Mouse (Mus musculus): ENCODE measurements at regions not wholly inside any gene's neighbourhood (a gene's known extent, or its start where the extent isn't known, plus 50 kb on each side); places are given as distances from the start of the nearest gene placed in this dataset.

- no peak overlapping the region for H3K27ac ChIP-seq (replicated peaks)
- H3K27me3 ChIP-seq (ENCODE audit: control insufficient read depth, insufficient read depth, low read length): no peaks in the 10 kb centered on the region
- no peaks in the 10 kb centered on the region for H3K36me3 ChIP-seq (ENCODE audit: control insufficient read depth, insufficient read depth, low read length)
- ATAC-seq (ENCODE audit: low FRiP score, low TSS enrichment): no peak
- no peak overlapping the region for H3K4me2 ChIP-seq (replicated peaks; ENCODE audit: low read depth)
- DNase-seq (ENCODE audit: low spot score): no peak
- H3K9me3 ChIP-seq (ENCODE audit: control insufficient read depth, low read length): no peaks in the 10 kb centered on the region
- WGBS: 83% methylated on average over 6 of the region's 6 CpGs
- H3K9ac ChIP-seq (ENCODE audit: low read length): no peak overlapping the region
- no peak for TF ChIP-seq CTCF (IDR thresholded peaks at IDR 0.05; ENCODE audit: low read depth)
- no peak for TF ChIP-seq EP300 (optimal IDR thresholded peaks at IDR 0.05)
- no peak overlapping the region for H3K4me3 ChIP-seq (ENCODE audit: low read depth, low read length)
- no peaks in the 10 kb centered on the region for H3K4me1 ChIP-seq (replicated peaks; ENCODE audit: control insufficient read depth, insufficient read depth)
Measured at GRCm38 (mm10) chr9:113040885-113041284, 667.2 kb downstream of the Pdcd6ip start.

GRCm38 (mm10) chr9:113033996-113034395 is 674.1 kb downstream of the Pdcd6ip start:
- H3K4me3 ChIP-seq (ENCODE audit: low read depth, low read length): no peak overlapping the region
- DNase-seq (ENCODE audit: low spot score) (no peak), ATAC-seq (ENCODE audit: low FRiP score, low TSS enrichment) (no peak)
- no peaks in the 10 kb centered on the region for H3K9me3 ChIP-seq (ENCODE audit: control insufficient read depth, low read length)
- no peak for TF ChIP-seq CTCF (IDR thresholded peaks at IDR 0.05; ENCODE audit: low read depth)
- TF ChIP-seq EP300 (optimal IDR thresholded peaks at IDR 0.05): no peak
- H3K4me1 ChIP-seq (replicated peaks; ENCODE audit: control insufficient read depth, insufficient read depth): no peaks in the 10 kb centered on the region
- H3K9ac ChIP-seq (ENCODE audit: low read length): no peak overlapping the region
- H3K36me3 ChIP-seq (ENCODE audit: control insufficient read depth, insufficient read depth, low read length): no peaks in the 10 kb centered on the region
- H3K27me3 ChIP-seq (ENCODE audit: control insufficient read depth, insufficient read depth, low read length): no peaks in the 10 kb centered on the region
- no peak overlapping the region for H3K4me2 ChIP-seq (replicated peaks; ENCODE audit: low read depth)
- H3K27ac ChIP-seq (replicated peaks): no peak overlapping the region
- 84% methylated on average over 5 of the region's 5 CpGs for WGBS

- DNase-seq (ENCODE audit: low spot score) (no peak), ATAC-seq (ENCODE audit: low FRiP score, low TSS enrichment) (no peak)
- TF ChIP-seq CTCF (IDR thresholded peaks at IDR 0.05; ENCODE audit: low read depth): no peak
- TF ChIP-seq EP300 (optimal IDR thresholded peaks at IDR 0.05): no peak
- Histone ChIP-seq H3K27ac (replicated peaks) (no peak overlapping the region), H3K9me3 (ENCODE audit: control insufficient read depth, low read length) (no peaks in the 10 kb centered on the region), H3K27me3 (ENCODE audit: control insufficient read depth, insufficient read depth, low read length) (no peaks in the 10 kb centered on the region), H3K9ac (ENCODE audit: low read length) (no peak overlapping the region), H3K4me1 (replicated peaks; ENCODE audit: control insufficient read depth, insufficient read depth) (no peaks in the 10 kb centered on the region), H3K4me3 (ENCODE audit: low read depth, low read length) (no peak overlapping the region), H3K36me3 (ENCODE audit: control insufficient read depth, insufficient read depth, low read length) (no peaks in the 10 kb centered on the region), H3K4me2 (replicated peaks; ENCODE audit: low read depth) (no peak overlapping the region)
- 60% methylated on average over 4 of the region's 4 CpGs for WGBS
Measured at GRCm38 (mm10) chr9:113029091-113029490, 679.0 kb downstream of the Pdcd6ip start.

- Histone ChIP-seq H3K4me3 (ENCODE audit: low read depth, low read length) (no peak overlapping the region), H3K27ac (replicated peaks) (no peak overlapping the region), H3K27me3 (ENCODE audit: control insufficient read depth, insufficient read depth, low read length) (no peaks in the 10 kb centered on the region), H3K9me3 (ENCODE audit: control insufficient read depth, low read length) (no peaks in the 10 kb centered on the region), H3K4me2 (replicated peaks; ENCODE audit: low read depth) (no peak overlapping the region), H3K9ac (ENCODE audit: low read length) (no peak overlapping the region), H3K4me1 (replicated peaks; ENCODE audit: control insufficient read depth, insufficient read depth) (no peaks in the 10 kb centered on the region), H3K36me3 (ENCODE audit: control insufficient read depth, insufficient read depth, low read length) (no peaks in the 10 kb centered on the region)
- ATAC-seq (ENCODE audit: low FRiP score, low TSS enrichment) (no peak), DNase-seq (ENCODE audit: low spot score) (no peak)
- TF ChIP-seq CTCF (IDR thresholded peaks at IDR 0.05; ENCODE audit: low read depth) (no peak), EP300 (optimal IDR thresholded peaks at IDR 0.05) (no peak)
- 65% methylated on average over 4 of the region's 4 CpGs for WGBS
Measured at GRCm38 (mm10) chr9:113026904-113027193, 681.2 kb downstream of the Pdcd6ip start.

GRCm38 (mm10) chr9:113026096-113026903 is 681.8 kb downstream of the Pdcd6ip start:
- Histone ChIP-seq H3K9ac (ENCODE audit: low read length) (no peak overlapping the region), H3K4me1 (replicated peaks; ENCODE audit: control insufficient read depth, insufficient read depth) (no peaks in the 10 kb centered on the region), H3K27ac (replicated peaks) (no peak overlapping the region), H3K27me3 (ENCODE audit: control insufficient read depth, insufficient read depth, low read length) (no peaks in the 10 kb centered on the region), H3K4me3 (ENCODE audit: low read depth, low read length) (no peak overlapping the region), H3K36me3 (ENCODE audit: control insufficient read depth, insufficient read depth, low read length) (no peaks in the 10 kb centered on the region), H3K4me2 (replicated peaks; ENCODE audit: low read depth) (no peak overlapping the region), H3K9me3 (ENCODE audit: control insufficient read depth, low read length) (no peaks in the 10 kb centered on the region)
- ATAC-seq (ENCODE audit: low FRiP score, low TSS enrichment) (no peak), DNase-seq (ENCODE audit: low spot score) (no peak)
- TF ChIP-seq EP300 (optimal IDR thresholded peaks at IDR 0.05) (no peak), CTCF (IDR thresholded peaks at IDR 0.05; ENCODE audit: low read depth) (no peak)
- WGBS: 51% methylated on average over 4 of the region's 4 CpGs

- Histone ChIP-seq H3K4me1 (replicated peaks; ENCODE audit: control insufficient read depth, insufficient read depth) (no peaks in the 10 kb centered on the region), H3K9me3 (ENCODE audit: control insufficient read depth, low read length) (no peaks in the 10 kb centered on the region), H3K27me3 (ENCODE audit: control insufficient read depth, insufficient read depth, low read length) (no peaks in the 10 kb centered on the region), H3K4me2 (replicated peaks; ENCODE audit: low read depth) (no peak overlapping the region), H3K9ac (ENCODE audit: low read length) (no peak overlapping the region), H3K36me3 (ENCODE audit: control insufficient read depth, insufficient read depth, low read length) (no peaks in the 10 kb centered on the region), H3K4me3 (ENCODE audit: low read depth, low read length) (no peak overlapping the region), H3K27ac (replicated peaks) (no peak overlapping the region)
- no peak for TF ChIP-seq EP300 (optimal IDR thresholded peaks at IDR 0.05)
- no peak for TF ChIP-seq CTCF (IDR thresholded peaks at IDR 0.05; ENCODE audit: low read depth)
- 79% methylated on average over 6 of the region's 6 CpGs for WGBS
- no peak for DNase-seq (ENCODE audit: low spot score)
- no peak for ATAC-seq (ENCODE audit: low FRiP score, low TSS enrichment)
Measured at GRCm38 (mm10) chr9:113021866-113022645, 686.0 kb downstream of the Pdcd6ip start.

Measured in stomach, postnatal 0 days (tissue).